Mouse (Mus musculus) lung, postnatal 25 days (tissue): ENCODE data around the gene Mrps7.

ENCODE experiments used
- DNase-seq: peaks from one replicate; pipeline ENCODE4 v3.0.0; 2022; ENCODE audit warnings: low spot score

Gene Mrps7

GRCm38 (mm10) chr11:115647459-115647858, 43.7 kb downstream of the Mrps7 start:
- peak; percentile 78 for DNase-seq

DNA sequence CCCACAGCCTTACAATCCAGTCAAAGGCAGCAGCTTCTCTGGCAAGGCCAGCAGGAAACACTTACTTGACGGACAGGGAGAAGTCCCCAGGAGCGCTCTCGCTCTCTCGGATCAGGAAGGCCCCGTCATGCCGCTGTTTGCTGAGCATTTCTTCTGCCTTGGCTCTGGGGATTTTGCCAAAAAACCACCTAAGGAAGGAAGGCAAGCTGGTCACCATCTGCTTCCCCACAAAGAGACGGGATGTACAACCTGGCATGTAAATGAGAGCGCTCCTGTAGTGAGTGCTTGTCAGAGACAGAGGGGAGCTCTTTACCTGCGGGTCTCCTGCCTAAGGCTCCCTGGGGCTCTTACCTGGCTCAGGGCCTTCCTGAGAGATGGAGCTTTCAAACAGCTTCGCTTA, 46.0 kb downstream of the Mrps7 start:
- DNase-seq: no peak

DNA sequence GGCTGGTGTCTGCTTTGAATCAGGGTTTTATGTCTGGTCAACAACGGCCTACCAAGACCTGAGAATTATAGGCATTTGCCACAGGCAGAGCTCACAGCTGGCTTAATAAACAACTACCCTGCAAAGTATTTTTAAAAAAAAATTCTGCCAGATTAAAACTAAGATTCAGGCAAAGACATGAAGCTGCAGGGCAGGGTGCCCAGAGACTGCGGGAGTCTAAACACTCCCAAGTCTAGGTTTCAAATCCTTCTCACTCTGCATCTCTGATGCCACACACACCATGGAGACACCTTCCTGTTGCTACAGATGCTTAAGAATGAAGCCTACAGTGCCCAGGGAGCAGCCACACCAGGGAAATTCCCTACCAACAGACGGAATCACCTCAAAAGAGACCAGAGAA, 48.0 kb downstream of the Mrps7 start:
- DNase-seq: no peak

DNA sequence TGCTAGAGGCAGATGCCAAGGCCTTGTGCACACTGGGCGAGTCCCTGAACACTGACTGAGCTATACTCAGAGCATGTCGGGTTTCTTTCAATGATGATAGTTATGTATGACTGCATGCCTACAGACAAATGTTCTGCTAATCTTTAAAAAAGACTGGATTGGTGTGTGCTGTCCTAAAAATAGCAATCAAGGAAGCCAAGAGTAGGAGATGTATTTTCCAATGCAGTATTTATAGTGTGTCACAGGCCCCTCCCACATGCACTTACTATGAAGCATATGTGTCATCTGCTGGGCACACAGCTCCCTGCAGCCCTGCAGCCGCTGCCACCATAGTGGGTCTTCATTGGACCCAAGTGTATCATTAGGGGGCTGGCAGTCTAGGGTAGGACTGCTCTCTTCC, 49.5 kb downstream of the Mrps7 start:
- no peak for DNase-seq

DNA sequence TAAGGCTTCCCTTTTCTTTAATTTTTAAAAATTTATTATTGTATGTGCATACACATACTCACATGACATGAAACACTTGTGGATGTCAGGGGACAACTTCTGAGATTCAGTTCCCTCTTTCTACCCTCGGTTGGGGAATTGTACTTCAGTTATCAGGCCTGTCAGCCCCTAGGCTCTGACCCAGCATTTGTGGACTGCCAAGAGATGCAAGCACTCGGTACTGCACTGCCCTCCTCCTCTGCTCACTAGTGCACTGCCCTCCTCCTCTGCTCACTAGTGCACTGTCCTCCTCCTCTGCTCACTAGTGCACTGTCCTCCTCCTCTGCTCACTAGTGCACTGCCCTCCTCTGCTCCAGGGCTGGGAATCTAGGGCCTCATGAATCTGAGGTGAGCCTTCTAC, 50.4 kb downstream of the Mrps7 start:
- no peak for DNase-seq
